Mouse (Mus musculus) CH12.LX (cell line): ENCODE measurements around the gene Sec16a. TPM values are rescaled to one million over a fixed set of nuclear protein-coding genes. Genes with fewer than 3 reads are reported as not detected.

Experiments
- DNase-seq: peaks from one replicate; pipeline ENCODE4 v3.0.0-alpha.2; 2013; ENCODE audit errors: extremely low read depth
- H3K27ac ChIP-seq: 2 replicates; pipeline ENCODE4 v1.5.1; 2012; ENCODE audit warnings: low read depth, mild to moderate bottlenecking, control low read depth, moderate library complexity; ENCODE audit not compliant: insufficient read depth
- H3K27me3 ChIP-seq: replicated peaks from 2 replicates; pipeline ENCODE3; 2012; ENCODE audit warnings: inconsistent platforms
- H3K36me3 ChIP-seq, 2 experiments: replicated peaks in 1 of 2; 2 replicates each; pipeline versions ENCODE3 to v1.6.1; 2012; ENCODE audit warnings: inconsistent platforms in 1 of 2, low read length in 1 of 2, mild to moderate bottlenecking in 1 of 2, mixed read lengths in 1 of 2, moderate library complexity in 1 of 2; ENCODE audit not compliant: control insufficient read depth in 1 of 2, insufficient read depth in 1 of 2
- H3K4me1 ChIP-seq, 2 experiments: 2 replicates each; pipeline ENCODE4 v1.6.1; 2012; ENCODE audit warnings: inconsistent platforms in 1 of 2, moderate library complexity in 1 of 2; ENCODE audit not compliant: insufficient read depth in 2 of 2, control insufficient read depth in 1 of 2
- H3K4me2 ChIP-seq: 2 replicates; pipeline ENCODE4 v1.6.1; 2012; ENCODE audit warnings: low read depth, mild to moderate bottlenecking, control low read depth; ENCODE audit not compliant: poor library complexity, insufficient read depth, severe bottlenecking
- H3K4me3 ChIP-seq, 3 experiments: fragments of 150-350 bp in 1 of 3; sonication (generic) in 1 of 3; replicated peaks in 1 of 3; 2 replicates each; pipeline versions ENCODE3 to v1.5.1; 2011 to 2012; ENCODE audit warnings: low read depth in 2 of 3, low read length in 2 of 3, mild to moderate bottlenecking in 2 of 3, moderate library complexity in 2 of 3, control low read depth in 1 of 3, improper control_type of control experiment in 1 of 3, inconsistent platforms in 1 of 3, mixed read lengths in 1 of 3; ENCODE audit not compliant: poor library complexity in 1 of 3
- H3K79me2 ChIP-seq: replicated peaks from 2 replicates; pipeline ENCODE4 v1.6.1; 2012; ENCODE audit warnings: mild to moderate bottlenecking, moderate library complexity; ENCODE audit not compliant: control insufficient read depth, poor library complexity, insufficient read depth, severe bottlenecking; ENCODE audit errors: extremely low read depth
- H3K9ac ChIP-seq: 2 replicates; pipeline ENCODE4 v1.6.1; 2012; ENCODE audit warnings: low read depth, mild to moderate bottlenecking, control low read depth, moderate library complexity; ENCODE audit not compliant: insufficient read depth
- H3K9me3 ChIP-seq: replicated peaks from 2 replicates; pipeline ENCODE3; 2012; ENCODE audit warnings: low read length, inconsistent platforms, mixed read lengths
- CHD1 ChIP-seq: IDR thresholded peaks from 2 replicates; pipeline ENCODE4 v1.6.1; 2012; ENCODE audit warnings: low read depth, low read length, improper control_type of control experiment, inconsistent platforms
- CHD2 ChIP-seq: IDR thresholded peaks from 2 replicates; pipeline ENCODE4 v1.6.1; 2011; ENCODE audit warnings: low read length, improper control_type of control experiment
- E2F4 ChIP-seq: IDR thresholded peaks from 2 replicates; pipeline ENCODE4 v1.6.1; 2011; ENCODE audit warnings: low read depth, low read length, improper control_type of control experiment; ENCODE audit not compliant: insufficient replicate concordance
- EP300 ChIP-seq: IDR thresholded peaks from 2 replicates; pipeline ENCODE4 v1.6.1; 2011; ENCODE audit warnings: low read length, improper control_type of control experiment
- GABPA ChIP-seq: IDR thresholded peaks from 2 replicates; pipeline ENCODE4 v1.6.1; 2012; ENCODE audit warnings: low read depth, low read length, improper control_type of control experiment, inconsistent platforms; ENCODE audit not compliant: insufficient replicate concordance
- MAFK ChIP-seq: IDR thresholded peaks from 2 replicates; pipeline ENCODE4 v1.6.1; 2011; ENCODE audit warnings: low read length, improper control_type of control experiment; ENCODE audit not compliant: insufficient replicate concordance
- MAZ ChIP-seq: IDR thresholded peaks from 2 replicates; pipeline ENCODE4 v1.6.1; 2012; ENCODE audit warnings: low read depth, mild to moderate bottlenecking, inconsistent platforms, low read length, improper control_type of control experiment, moderate library complexity
- MXI1 ChIP-seq: IDR thresholded peaks from 2 replicates; pipeline ENCODE4 v1.6.1; 2011; ENCODE audit warnings: mild to moderate bottlenecking, low read depth, low read length, improper control_type of control experiment
- NELFE ChIP-seq: IDR thresholded peaks from 2 replicates; pipeline ENCODE4 v1.6.1; 2011; ENCODE audit warnings: low read depth, low read length, improper control_type of control experiment
- NRF1 ChIP-seq: IDR thresholded peaks from 2 replicates; pipeline ENCODE4 v1.6.1; 2014; ENCODE audit warnings: low read depth, mild to moderate bottlenecking, inconsistent platforms, low read length, improper control_type of control experiment, moderate library complexity
- PAX5 ChIP-seq: IDR thresholded peaks from 2 replicates; pipeline ENCODE4 v1.6.1; 2012; ENCODE audit warnings: low read length, inconsistent platforms, mixed read lengths
- SMC3 ChIP-seq: IDR thresholded peaks from 2 replicates; pipeline ENCODE4 v1.6.1; 2011; ENCODE audit warnings: low read depth, low read length, improper control_type of control experiment
- TCF12 ChIP-seq: IDR thresholded peaks from 2 replicates; pipeline ENCODE4 v1.6.1; 2014; ENCODE audit warnings: low read depth, mild to moderate bottlenecking, inconsistent platforms, low read length, improper control_type of control experiment
- UBTF ChIP-seq: IDR thresholded peaks from 2 replicates; pipeline ENCODE4 v1.6.1; 2012; ENCODE audit warnings: low read depth, mild to moderate bottlenecking, inconsistent platforms, low read length, improper control_type of control experiment, moderate library complexity
- USF1 ChIP-seq: IDR thresholded peaks from 2 replicates; pipeline ENCODE4 v1.6.1; 2014; ENCODE audit warnings: low read depth, mild to moderate bottlenecking, inconsistent platforms, low read length, improper control_type of control experiment
- ZKSCAN1 ChIP-seq: IDR thresholded peaks from 2 replicates; pipeline ENCODE4 v1.6.1; 2012; ENCODE audit warnings: low read depth, inconsistent platforms, low read length, improper control_type of control experiment, borderline replicate concordance
- ZMIZ1 ChIP-seq: IDR thresholded peaks from 2 replicates; pipeline ENCODE4 v1.6.1; 2012; ENCODE audit warnings: low read depth, mild to moderate bottlenecking, inconsistent platforms, low read length, improper control_type of control experiment
- ZNF384 ChIP-seq: IDR thresholded peaks from 2 replicates; pipeline ENCODE4 v1.6.1; 2012; ENCODE audit warnings: low read depth, low read length, improper control_type of control experiment, inconsistent platforms
- dilution Hi-C: fragments of 300-500 bp; cut with MboI; formaldehyde crosslinking; loops from 2 replicates; pipeline ENCODE4 v1.14.3; 2020; ENCODE audit warnings: low sequenced_read_pairs; ENCODE audit not compliant: extremely low pct_unique_long_range_greater_than_20kb, extremely low pct_ligation_motif_present
- in situ Hi-C: fragments of 300-500 bp; cut with MboI; formaldehyde crosslinking; loops from 3 replicates; pipeline ENCODE4 v1.14.3; 2019; ENCODE audit warnings: low sequenced_read_pairs, low pct_ligation_motif_present, low pct_unique_long_range_greater_than_20kb, mixed read lengths
- polyA plus RNA-seq: library from polyadenylated mRNA; unstranded; fragments of >175 nt; gene quantifications from 2 replicates; pipeline ENCODE4 v1.2.1, GENCODE M21; 2012; ENCODE audit warnings: low read depth; ENCODE audit not compliant: insufficient read length
- total RNA-seq, 2 experiments: library from RNA; depleted of rRNA; stranded (reverse); fragments of 300-350 nt in 1 of 2; fragments of >200 nt in 1 of 2; gene quantifications; 2 replicates each; pipeline ENCODE4 v1.2.3; 2012 to 2014

Gene Sec16a
- total and polyA plus RNA-seq, 3 experiments: 22.8 to 38.9 (median 31.8) TPM

- dilution Hi-C loops: no loop called here
- H3K4me1 ChIP-seq: peaks cover 9 to 37% of the 10 kb centered on the region in 2 experiments
- H3K9me3 ChIP-seq: no peaks in the 10 kb centered on the region
- in situ Hi-C loops: no loop called here
- peak overlapping the region; percentile 76 for H3K9ac ChIP-seq
- no peaks in the 10 kb centered on the region for H3K27me3 ChIP-seq
- peak overlapping the region; percentile 33; the same call in 1 of the 2 replicates for H3K27ac ChIP-seq
- peak overlapping the region; percentile 92 for H3K4me2 ChIP-seq
- H3K79me2 ChIP-seq: peaks cover 33% of the 10 kb centered on the region
- peak overlapping the region; percentile 80 to 94 (median 86) for H3K4me3 ChIP-seq
- H3K36me3 ChIP-seq: peaks cover 24 to 37% of the 10 kb centered on the region in 2 experiments
- peak; percentile 13 for DNase-seq
- TF ChIP-seq ZKSCAN1 (no peak), GABPA (no peak), MAZ (no peak), USF1 (no peak), PAX5 (no peak), CHD2 (no peak), MXI1 (no peak), EP300 (no peak), MAFK (no peak), NELFE (no peak), NRF1 (no peak), E2F4 (no peak), CHD1 (no peak), TCF12 (no peak), SMC3 (no peak)
These were observed 648 bp downstream of the Sec16a start for GRCm38 (mm10) chr2:26444368-26444767.

- H3K27me3 ChIP-seq: no peaks in the 10 kb centered on the region
- peaks cover 9 to 37% of the 10 kb centered on the region in 2 experiments for H3K4me1 ChIP-seq
- peak overlapping the region; percentile 80 to 94 (median 86) for H3K4me3 ChIP-seq
- no peaks in the 10 kb centered on the region for H3K9me3 ChIP-seq
- peak overlapping the region; percentile 76 for H3K9ac ChIP-seq
- H3K4me2 ChIP-seq: peak overlapping the region; percentile 92
- H3K79me2 ChIP-seq: peaks cover 33% of the 10 kb centered on the region
- dilution Hi-C loops: no loop called here
- no peak overlapping the region for H3K27ac ChIP-seq
- H3K36me3 ChIP-seq: peaks cover 29 to 42% of the 10 kb centered on the region in 2 experiments
- TF ChIP-seq ZMIZ1 (no peak), GABPA (no peak), UBTF (no peak), ZNF384 (no peak)
- in situ Hi-C loops: no loop called here
- no peak for DNase-seq
These were observed 1.1 kb downstream of the Sec16a start for GRCm38 (mm10) chr2:26443876-26444275.
